Mouse (Mus musculus): ENCODE data around the gene Cenph. TPM values are rescaled to one million over a fixed set of nuclear protein-coding genes. Genes with fewer than 3 reads are reported as not detected.

The Cenph gene
- total and polyA plus RNA-seq, 2 experiments from 2014 or later: 5.6 TPM; not detected in 1

DNA sequence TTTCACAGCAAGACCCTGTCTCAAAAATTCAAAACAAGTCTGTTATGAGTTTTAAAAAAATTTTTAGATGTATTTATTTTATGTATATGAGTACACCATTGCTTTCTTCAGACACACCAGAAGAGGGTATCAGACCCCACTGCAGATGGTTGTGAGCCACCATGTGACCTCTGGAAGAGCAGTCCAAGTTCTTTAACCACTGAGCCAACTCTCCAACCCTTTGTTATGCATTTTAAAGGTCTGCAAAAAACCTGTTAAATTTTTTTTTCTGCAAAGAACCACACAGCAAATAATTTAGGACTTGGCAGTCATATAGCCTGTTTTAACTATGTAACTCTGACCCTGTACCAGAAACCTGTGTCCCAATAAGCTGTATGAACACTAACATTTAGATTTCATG lies 995 bp downstream of the Cenph start:
- Histone ChIP-seq H3K4me3 (ENCODE audit: low read depth, low read length) (peak overlapping the region; percentile 64), H3K9ac (replicated peaks; ENCODE audit: low read depth, low read length) (no peak overlapping the region; the same call in 1 of the 2 replicates), H3K36me3 (replicated peaks; ENCODE audit: control insufficient read depth, insufficient read depth, low read length) (peaks cover 8% of the 10 kb centered on the region; the same call in 1 of the 2 replicates)

GRCm38 (mm10) chr13:100755329-100755728 lies 20.4 kb downstream of the Cenph start:
- H3K4me3 ChIP-seq (ENCODE audit: low read depth, low read length): no peak overlapping the region
- DNase-seq (ENCODE audit: low spot score) (no peak), ATAC-seq (ENCODE audit: insufficient read depth, low read depth) (no peak)
- no peaks in the 10 kb centered on the region; the same call in 1 of the 2 replicates for H3K36me3 ChIP-seq (replicated peaks; ENCODE audit: control insufficient read depth, insufficient read depth, low read length)
- TF ChIP-seq CTCF (IDR thresholded peaks at IDR 0.05; ENCODE audit: low read depth) (no peak), EP300 (IDR thresholded peaks at IDR 0.05; ENCODE audit: low read depth) (no peak)
- no peak overlapping the region for H3K27ac ChIP-seq (ENCODE audit: low read depth)
- H3K4me2 ChIP-seq (ENCODE audit: low read depth, low read length): no peak overlapping the region
- WGBS: 39% methylated on average over 2 of the region's 2 CpGs
- no peaks in the 10 kb centered on the region for H3K9me3 ChIP-seq (replicated peaks; ENCODE audit: control insufficient read depth, low read length)
- no peaks in the 10 kb centered on the region for H3K27me3 ChIP-seq (ENCODE audit: control insufficient read depth, insufficient read depth, low read length)
- H3K9ac ChIP-seq (replicated peaks; ENCODE audit: low read depth, low read length): no peak overlapping the region
- H3K4me1 ChIP-seq (ENCODE audit: control insufficient read depth, insufficient read depth): no peaks in the 10 kb centered on the region

More for the DNA sequence above, 995 bp downstream of the Cenph start:
- H3K27me3 ChIP-seq (ENCODE audit: control insufficient read depth, insufficient read depth, low read length): no peaks in the 10 kb centered on the region
- DNase-seq (ENCODE audit: low spot score) (no peak), ATAC-seq (ENCODE audit: insufficient read depth, low read depth) (no peak)
- peaks cover 4% of the 10 kb centered on the region; the same call in 1 of the 2 replicates for H3K4me1 ChIP-seq (ENCODE audit: control insufficient read depth, insufficient read depth)
- H3K27ac ChIP-seq (ENCODE audit: low read depth): no peak overlapping the region
- TF ChIP-seq EP300 (IDR thresholded peaks at IDR 0.05; ENCODE audit: low read depth) (no peak), CTCF (IDR thresholded peaks at IDR 0.05; ENCODE audit: low read depth) (no peak)
- peak overlapping the region; percentile 85 for H3K4me2 ChIP-seq (ENCODE audit: low read depth, low read length)
- no peaks in the 10 kb centered on the region for H3K9me3 ChIP-seq (replicated peaks; ENCODE audit: control insufficient read depth, low read length)

DNA sequence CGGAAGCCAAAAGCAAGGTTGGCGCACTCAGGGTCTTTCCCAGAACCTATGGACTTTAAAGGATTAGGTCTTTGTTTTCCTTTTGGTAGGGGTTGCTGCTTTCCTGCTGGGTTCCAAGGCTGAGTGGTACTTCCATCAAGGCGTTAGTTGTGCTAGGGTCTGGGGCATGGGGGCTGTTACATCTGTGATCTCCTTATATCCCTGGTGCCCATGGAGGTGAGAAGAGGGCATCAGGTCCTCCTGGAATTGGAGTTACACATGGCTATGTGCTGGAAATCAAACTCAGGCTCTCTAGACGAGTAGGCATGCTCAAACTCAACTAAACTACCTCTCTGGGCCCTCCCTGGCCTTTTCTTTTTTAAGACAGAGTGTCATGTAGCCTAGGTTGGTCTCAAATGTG lies 21.5 kb downstream of the Cenph start:
- Histone ChIP-seq H3K9me3 (replicated peaks; ENCODE audit: control insufficient read depth, low read length) (no peaks in the 10 kb centered on the region), H3K9ac (replicated peaks; ENCODE audit: low read depth, low read length) (no peak overlapping the region), H3K27ac (ENCODE audit: low read depth) (no peak overlapping the region), H3K4me2 (ENCODE audit: low read depth, low read length) (no peak overlapping the region), H3K4me1 (ENCODE audit: control insufficient read depth, insufficient read depth) (no peaks in the 10 kb centered on the region), H3K36me3 (replicated peaks; ENCODE audit: control insufficient read depth, insufficient read depth, low read length) (no peaks in the 10 kb centered on the region), H3K27me3 (ENCODE audit: control insufficient read depth, insufficient read depth, low read length) (no peaks in the 10 kb centered on the region), H3K4me3 (ENCODE audit: low read depth, low read length) (no peak overlapping the region)
- no peak for ATAC-seq (ENCODE audit: insufficient read depth, low read depth)
- TF ChIP-seq EP300 (IDR thresholded peaks at IDR 0.05; ENCODE audit: low read depth) (no peak), CTCF (IDR thresholded peaks at IDR 0.05; ENCODE audit: low read depth) (no peak)
- DNase-seq (ENCODE audit: low spot score): no peak
- 64% methylated on average over 4 of the region's 4 CpGs for whole genome bisulfite sequencing

GRCm38 (mm10) chr13:100753011-100753410 lies 22.7 kb downstream of the Cenph start:
- H3K27me3 ChIP-seq (ENCODE audit: control insufficient read depth, insufficient read depth, low read length): no peaks in the 10 kb centered on the region
- ATAC-seq (ENCODE audit: insufficient read depth, low read depth) (no peak), DNase-seq (ENCODE audit: low spot score) (no peak)
- no peaks in the 10 kb centered on the region for H3K36me3 ChIP-seq (replicated peaks; ENCODE audit: control insufficient read depth, insufficient read depth, low read length)
- no peak overlapping the region for H3K4me2 ChIP-seq (ENCODE audit: low read depth, low read length)
- no peak overlapping the region for H3K4me3 ChIP-seq (ENCODE audit: low read depth, low read length)
- 55% methylated on average over 6 of the region's 6 CpGs for WGBS
- no peak overlapping the region for H3K27ac ChIP-seq (ENCODE audit: low read depth)
- H3K9ac ChIP-seq (replicated peaks; ENCODE audit: low read depth, low read length): no peak overlapping the region
- no peaks in the 10 kb centered on the region for H3K9me3 ChIP-seq (replicated peaks; ENCODE audit: control insufficient read depth, low read length)
- no peaks in the 10 kb centered on the region for H3K4me1 ChIP-seq (ENCODE audit: control insufficient read depth, insufficient read depth)
- TF ChIP-seq EP300 (IDR thresholded peaks at IDR 0.05; ENCODE audit: low read depth) (no peak), CTCF (IDR thresholded peaks at IDR 0.05; ENCODE audit: low read depth) (no peak)

DNA sequence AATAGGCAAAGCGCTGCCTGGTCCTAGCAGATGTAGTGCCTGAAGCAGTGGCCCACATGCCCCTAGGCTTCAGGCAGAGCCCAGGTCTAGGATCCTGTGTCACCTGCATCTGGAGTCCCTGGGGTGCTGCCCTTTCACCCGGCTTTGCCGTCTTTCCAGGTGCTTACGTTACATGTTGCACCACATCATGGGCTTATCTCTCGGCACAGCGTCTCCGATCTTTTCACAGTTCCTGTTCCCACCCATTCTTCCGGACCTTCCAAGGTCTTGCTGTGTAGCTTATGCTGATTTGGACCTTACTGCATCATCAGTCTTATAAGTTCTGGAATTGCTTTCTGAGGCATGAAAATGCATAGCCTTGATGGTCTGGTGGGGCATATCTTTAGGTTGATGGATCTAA lies 23.2 kb downstream of the Cenph start:
- no peak overlapping the region for H3K9ac ChIP-seq (replicated peaks; ENCODE audit: low read depth, low read length)
- DNase-seq (ENCODE audit: low spot score) (no peak), ATAC-seq (ENCODE audit: insufficient read depth, low read depth) (no peak)
- H3K9me3 ChIP-seq (replicated peaks; ENCODE audit: control insufficient read depth, low read length): no peaks in the 10 kb centered on the region
- H3K27me3 ChIP-seq (ENCODE audit: control insufficient read depth, insufficient read depth, low read length): no peaks in the 10 kb centered on the region
- no peak overlapping the region for H3K4me2 ChIP-seq (ENCODE audit: low read depth, low read length)
- H3K36me3 ChIP-seq (replicated peaks; ENCODE audit: control insufficient read depth, insufficient read depth, low read length): no peaks in the 10 kb centered on the region
- H3K27ac ChIP-seq (ENCODE audit: low read depth): no peak overlapping the region
- TF ChIP-seq CTCF (IDR thresholded peaks at IDR 0.05; ENCODE audit: low read depth) (no peak), EP300 (IDR thresholded peaks at IDR 0.05; ENCODE audit: low read depth) (no peak)
- 73% methylated on average over 8 of the region's 8 CpGs for WGBS
- no peaks in the 10 kb centered on the region for H3K4me1 ChIP-seq (ENCODE audit: control insufficient read depth, insufficient read depth)
- no peak overlapping the region for H3K4me3 ChIP-seq (ENCODE audit: low read depth, low read length)

GRCm38 (mm10) chr13:100751402-100751801 lies 24.3 kb downstream of the Cenph start:
- Histone ChIP-seq H3K4me3 (ENCODE audit: low read depth, low read length) (no peak overlapping the region), H3K27me3 (ENCODE audit: control insufficient read depth, insufficient read depth, low read length) (no peaks in the 10 kb centered on the region), H3K4me1 (ENCODE audit: control insufficient read depth, insufficient read depth) (no peaks in the 10 kb centered on the region), H3K9me3 (replicated peaks; ENCODE audit: control insufficient read depth, low read length) (no peaks in the 10 kb centered on the region), H3K27ac (ENCODE audit: low read depth) (no peak overlapping the region), H3K9ac (replicated peaks; ENCODE audit: low read depth, low read length) (no peak overlapping the region), H3K36me3 (replicated peaks; ENCODE audit: control insufficient read depth, insufficient read depth, low read length) (no peaks in the 10 kb centered on the region), H3K4me2 (ENCODE audit: low read depth, low read length) (no peak overlapping the region)
- WGBS: 70% methylated on average over 3 of the region's 3 CpGs
- DNase-seq (ENCODE audit: low spot score) (no peak), ATAC-seq (ENCODE audit: insufficient read depth, low read depth) (no peak)
- TF ChIP-seq CTCF (IDR thresholded peaks at IDR 0.05; ENCODE audit: low read depth): no peak
- no peak for TF ChIP-seq EP300 (IDR thresholded peaks at IDR 0.05; ENCODE audit: low read depth)
